Mouse (Mus musculus): ENCODE data around the gene Urm1.

Urm1 gene

GRCm38 (mm10) chr2:29827709-29828024, 7.8 kb downstream of the Urm1 start:
- no peak for DNase-seq (ENCODE audit: low spot score)

- no peak for DNase-seq (ENCODE audit: low spot score)
Measured at GRCm38 (mm10) chr2:29831106-29831505, 11.2 kb downstream of the Urm1 start.

- no peak for DNase-seq (ENCODE audit: low spot score)
Measured at GRCm38 (mm10) chr2:29833796-29834195, 13.9 kb downstream of the Urm1 start.

- DNase-seq (ENCODE audit: low spot score) = no peak
Measured at GRCm38 (mm10) chr2:29835391-29835899, 15.6 kb downstream of the Urm1 start.

- DNase-seq (ENCODE audit: low spot score) = no peak
Measured at GRCm38 (mm10) chr2:29839460-29839859, 19.6 kb downstream of the Urm1 start.

- no peak for DNase-seq (ENCODE audit: low spot score)
Measured at GRCm38 (mm10) chr2:29843231-29844105, 23.6 kb downstream of the Urm1 start.

- no peak for DNase-seq (ENCODE audit: low spot score)
Measured at GRCm38 (mm10) chr2:29844115-29844514, 24.2 kb downstream of the Urm1 start.

GRCm38 (mm10) chr2:29844661-29845060, 24.8 kb downstream of the Urm1 start:
- DNase-seq (ENCODE audit: low spot score) = no peak

GRCm38 (mm10) chr2:29845636-29846035, 25.8 kb downstream of the Urm1 start:
- DNase-seq (ENCODE audit: low spot score) = no peak

GRCm38 (mm10) chr2:29846061-29846853, 26.4 kb downstream of the Urm1 start:
- DNase-seq (ENCODE audit: low spot score) = no peak

- DNase-seq (ENCODE audit: low spot score) = no peak
Measured at GRCm38 (mm10) chr2:29846911-29847310, 27.0 kb downstream of the Urm1 start.

- DNase-seq (ENCODE audit: low spot score) = no peak
Measured at GRCm38 (mm10) chr2:29849041-29849440, 29.2 kb downstream of the Urm1 start.

GRCm38 (mm10) chr2:29849841-29850480, 30.1 kb downstream of the Urm1 start:
- DNase-seq (ENCODE audit: low spot score) = no peak

GRCm38 (mm10) chr2:29852957-29853485, 33.1 kb downstream of the Urm1 start:
- no peak for DNase-seq (ENCODE audit: low spot score)

GRCm38 (mm10) chr2:29853736-29854135, 33.9 kb downstream of the Urm1 start:
- no peak for DNase-seq (ENCODE audit: low spot score)

- DNase-seq (ENCODE audit: low spot score) = no peak
Measured at GRCm38 (mm10) chr2:29855585-29856210, 35.8 kb downstream of the Urm1 start.

- no peak for DNase-seq (ENCODE audit: low spot score)
Measured at GRCm38 (mm10) chr2:29856451-29857260, 36.8 kb downstream of the Urm1 start.

GRCm38 (mm10) chr2:29857341-29857740, 37.5 kb downstream of the Urm1 start:
- peak; percentile 29 for DNase-seq (ENCODE audit: low spot score)

GRCm38 (mm10) chr2:29857967-29858366, 38.1 kb downstream of the Urm1 start:
- no peak for DNase-seq (ENCODE audit: low spot score)

- peak; percentile 12 for DNase-seq (ENCODE audit: low spot score)
Measured at GRCm38 (mm10) chr2:29858748-29859473, 39.0 kb downstream of the Urm1 start.

Measured in adipocyte (in vitro differentiated cells).